Mouse (Mus musculus) erythroblast, embryonic 14.5 days (primary cell): ENCODE results near the gene Taf4. TPM values are rescaled to one million over a fixed set of nuclear protein-coding genes. Genes with fewer than 3 reads are reported as not detected.

Source experiments
- H3K27me3 ChIP-seq: 2 replicates; pipeline ENCODE4 v1.6.1; 2012; ENCODE audit warnings: inconsistent platforms; ENCODE audit not compliant: control insufficient read depth
- H3K36me3 ChIP-seq: 2 replicates; pipeline ENCODE4 v1.6.1; 2012; ENCODE audit warnings: mild to moderate bottlenecking, inconsistent platforms; ENCODE audit not compliant: control insufficient read depth
- H3K4me1 ChIP-seq: 2 replicates; pipeline ENCODE4 v1.6.1; 2012; ENCODE audit warnings: inconsistent platforms; ENCODE audit not compliant: control insufficient read depth
- H3K4me3 ChIP-seq: replicated peaks from 2 replicates; pipeline ENCODE3; 2012; ENCODE audit warnings: moderate library complexity, mild to moderate bottlenecking, inconsistent platforms
- H3K9me3 ChIP-seq: 2 replicates; pipeline ENCODE4 v1.6.1; 2012; ENCODE audit warnings: low read length, inconsistent platforms, mixed read lengths; ENCODE audit not compliant: control insufficient read depth
- GATA1 ChIP-seq: IDR thresholded peaks from 2 replicates; pipeline ENCODE4 v1.6.1; 2012; ENCODE audit warnings: low read length, inconsistent platforms, mixed read lengths
- TAL1 ChIP-seq: IDR thresholded peaks from 3 replicates; pipeline ENCODE4 v1.6.1; 2012; ENCODE audit warnings: low read length, inconsistent platforms, mixed read lengths
- polyA plus RNA-seq: library from polyadenylated mRNA; stranded (reverse); fragments of >175 nt; gene quantifications from 2 replicates; pipeline ENCODE4 v1.2.3, GENCODE M21; 2012

The Taf4 gene
- polyA plus RNA-seq, 1 experiment: 2.6 TPM

GRCm38 (mm10) chr2:180013686-180014085 is 37.2 kb upstream of the Taf4 start:
- no peak for TF ChIP-seq GATA1
- TF ChIP-seq TAL1: no peak
- H3K4me1 ChIP-seq: no peaks in the 10 kb centered on the region
- H3K4me3 ChIP-seq: no peak overlapping the region
- peaks cover 8% of the 10 kb centered on the region for H3K27me3 ChIP-seq
- no peaks in the 10 kb centered on the region; the same call in 1 of the 2 replicates for H3K9me3 ChIP-seq
- H3K36me3 ChIP-seq: no peaks in the 10 kb centered on the region

DNA sequence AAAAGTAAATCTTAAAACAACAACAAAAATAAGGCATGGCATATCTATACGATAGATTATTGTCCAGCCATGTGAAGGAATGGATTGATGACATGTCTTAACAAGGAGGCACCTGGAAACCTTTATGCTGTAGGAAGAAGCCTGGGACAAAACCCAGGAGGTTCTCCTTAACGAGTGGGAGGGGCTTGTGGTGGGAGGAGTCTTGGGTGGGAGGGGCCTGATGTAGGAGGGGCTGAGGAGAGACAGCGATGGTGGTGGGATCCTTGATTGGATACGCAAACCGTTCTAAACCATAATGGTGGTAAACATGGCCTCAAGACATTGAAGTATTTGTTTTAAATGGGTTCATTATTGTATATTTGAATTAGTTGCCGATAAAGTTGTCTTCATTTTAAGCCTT is 34.9 kb upstream of the Taf4 start:
- Histone ChIP-seq H3K36me3 (no peaks in the 10 kb centered on the region), H3K4me1 (no peaks in the 10 kb centered on the region), H3K4me3 (no peak overlapping the region), H3K9me3 (peaks cover 2% of the 10 kb centered on the region; the same call in 1 of the 2 replicates), H3K27me3 (peaks cover 1% of the 10 kb centered on the region; the same call in 1 of the 2 replicates)
- TF ChIP-seq GATA1: no peak
- no peak for TF ChIP-seq TAL1

DNA sequence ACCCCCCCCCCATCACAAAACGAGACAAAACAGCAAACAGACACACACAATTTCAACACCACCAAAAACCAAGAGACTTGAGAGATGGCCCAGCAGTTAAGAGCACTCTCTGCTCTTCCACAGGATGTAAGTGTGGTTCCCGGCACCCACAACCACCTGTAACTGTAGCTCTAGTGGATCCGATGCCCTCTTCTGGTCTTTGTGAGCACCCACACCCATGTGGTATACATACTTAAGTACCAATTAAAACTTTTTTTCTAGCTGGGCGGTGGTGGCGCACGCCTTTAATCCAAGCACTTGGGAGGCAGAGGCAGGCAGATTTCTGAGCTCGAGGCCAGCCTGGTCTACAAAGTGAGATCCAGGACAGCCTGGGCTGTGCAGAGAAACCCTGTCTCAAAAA is 34.2 kb upstream of the Taf4 start:
- H3K4me1 ChIP-seq: no peaks in the 10 kb centered on the region
- H3K27me3 ChIP-seq: peaks cover 3% of the 10 kb centered on the region; the same call in 1 of the 2 replicates
- H3K4me3 ChIP-seq: no peak overlapping the region
- H3K9me3 ChIP-seq: peaks cover 2% of the 10 kb centered on the region; the same call in 1 of the 2 replicates
- TF ChIP-seq TAL1: no peak
- no peak for TF ChIP-seq GATA1
- H3K36me3 ChIP-seq: no peaks in the 10 kb centered on the region

DNA sequence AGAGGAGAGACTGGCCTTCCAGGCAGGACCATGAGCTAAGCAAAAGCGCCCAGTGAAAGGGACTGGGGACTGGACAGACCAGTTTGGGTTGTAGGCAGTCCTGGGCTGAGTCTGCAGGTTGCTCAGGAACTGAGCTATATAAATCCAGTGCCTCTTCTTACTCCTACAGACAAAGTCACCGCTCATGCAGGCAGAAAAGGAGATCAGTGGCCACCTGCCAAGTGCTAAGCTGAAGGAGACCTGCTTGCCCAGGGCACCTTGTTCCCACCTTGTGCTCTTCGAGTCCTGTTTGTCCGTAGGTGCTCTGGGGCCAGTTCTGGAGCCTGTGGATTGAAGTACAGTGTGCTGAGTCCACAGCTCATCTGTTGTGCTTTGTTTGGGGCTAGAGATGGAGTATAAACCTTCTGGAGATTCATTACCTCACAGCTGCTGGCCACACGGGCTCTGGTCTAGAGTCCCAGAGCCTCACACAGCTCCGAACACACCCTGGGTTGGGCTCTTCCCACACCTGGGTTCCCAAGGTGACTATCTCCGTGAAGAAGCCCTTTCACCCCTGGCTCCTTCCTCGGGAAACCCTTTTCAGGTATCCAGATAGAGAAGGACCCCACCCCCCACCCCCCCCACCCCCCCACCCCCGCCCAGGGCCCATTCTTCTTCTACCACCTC is 30.0 kb upstream of the Taf4 start:
- Histone ChIP-seq H3K4me1 (no peaks in the 10 kb centered on the region), H3K27me3 (peaks cover 3% of the 10 kb centered on the region), H3K4me3 (no peak overlapping the region), H3K9me3 (peaks cover 2% of the 10 kb centered on the region; the same call in 1 of the 2 replicates), H3K36me3 (no peaks in the 10 kb centered on the region)
- no peak for TF ChIP-seq TAL1
- no peak for TF ChIP-seq GATA1

GRCm38 (mm10) chr2:180005656-180006351 is 29.4 kb upstream of the Taf4 start:
- Histone ChIP-seq H3K4me1 (no peaks in the 10 kb centered on the region), H3K36me3 (no peaks in the 10 kb centered on the region), H3K9me3 (peaks cover 2% of the 10 kb centered on the region; the same call in 1 of the 2 replicates), H3K27me3 (peaks cover 3% of the 10 kb centered on the region), H3K4me3 (no peak overlapping the region)
- no peak for TF ChIP-seq TAL1
- TF ChIP-seq GATA1: no peak

- TF ChIP-seq TAL1 (no peak), GATA1 (no peak)
- Histone ChIP-seq H3K4me1 (no peaks in the 10 kb centered on the region), H3K4me3 (no peak overlapping the region), H3K9me3 (no peaks in the 10 kb centered on the region), H3K27me3 (peaks cover 10% of the 10 kb centered on the region), H3K36me3 (no peaks in the 10 kb centered on the region)
Measured at GRCm38 (mm10) chr2:180001635-180002034, 25.2 kb upstream of the Taf4 start.

- TF ChIP-seq GATA1 (no peak), TAL1 (no peak)
- no peaks in the 10 kb centered on the region for H3K36me3 ChIP-seq
- no peak overlapping the region for H3K4me3 ChIP-seq
- no peaks in the 10 kb centered on the region for H3K9me3 ChIP-seq
- H3K4me1 ChIP-seq: no peaks in the 10 kb centered on the region
- peaks cover 7% of the 10 kb centered on the region for H3K27me3 ChIP-seq
Measured at GRCm38 (mm10) chr2:179998431-179998830, 22.0 kb upstream of the Taf4 start.

DNA sequence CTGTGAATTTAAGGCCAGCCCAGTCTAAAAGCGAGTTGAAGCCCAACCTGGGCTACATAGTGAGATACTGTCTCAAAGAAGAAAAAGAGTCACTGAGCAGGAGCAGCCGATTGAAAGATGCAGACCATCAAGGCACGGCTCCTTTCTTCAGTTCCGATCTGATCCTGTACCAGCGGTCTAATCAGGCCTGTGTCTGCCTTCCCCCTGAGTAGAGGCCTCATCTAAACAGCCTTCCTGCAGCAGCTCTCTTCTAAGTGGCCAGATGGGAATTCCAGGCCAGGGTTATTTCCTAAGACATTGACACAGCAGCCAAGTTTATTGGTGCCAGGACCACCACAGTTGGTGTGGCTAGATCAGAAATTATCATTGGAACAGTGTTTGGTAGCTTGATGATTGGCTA is 16.6 kb upstream of the Taf4 start:
- TF ChIP-seq GATA1 (no peak), TAL1 (no peak)
- H3K27me3 ChIP-seq: peaks cover 2% of the 10 kb centered on the region; the same call in 1 of the 2 replicates

GRCm38 (mm10) chr2:179989098-179989497 is 12.7 kb upstream of the Taf4 start:
- H3K4me1 ChIP-seq: no peaks in the 10 kb centered on the region
- H3K9me3 ChIP-seq: no peaks in the 10 kb centered on the region
- no peak for TF ChIP-seq TAL1
- no peak for TF ChIP-seq GATA1
- peaks cover 4% of the 10 kb centered on the region; the same call in 1 of the 2 replicates for H3K27me3 ChIP-seq
- H3K4me3 ChIP-seq: no peak overlapping the region
- no peaks in the 10 kb centered on the region for H3K36me3 ChIP-seq

More for the DNA sequence above, 16.6 kb upstream of the Taf4 start:
- no peaks in the 10 kb centered on the region for H3K36me3 ChIP-seq
- no peak overlapping the region for H3K4me3 ChIP-seq
- no peaks in the 10 kb centered on the region for H3K9me3 ChIP-seq
- no peaks in the 10 kb centered on the region for H3K4me1 ChIP-seq
